Mouse (Mus musculus): Measurements from ENCODE around the gene Hlcs. TPM values are rescaled to one million over a fixed set of nuclear protein-coding genes. Genes with fewer than 3 reads are reported as not detected.

Gene Hlcs
- polyA plus RNA-seq, 1 experiment, result 7.2 TPM

GRCm38 (mm10) chr16:94164236-94164635 lies 149.1 kb downstream of the Hlcs start:
- TF ChIP-seq CTCF (IDR thresholded peaks at IDR 0.05; ENCODE audit: borderline replicate concordance, extremely low read depth, insufficient read depth, insufficient read length) (no peak), POLR2A (IDR thresholded peaks at IDR 0.05; ENCODE audit: borderline replicate concordance, extremely low read depth, insufficient read depth, insufficient read length, poor library complexity, severe bottlenecking) (no peak)

GRCm38 (mm10) chr16:94163051-94163450 lies 150.3 kb downstream of the Hlcs start:
- TF ChIP-seq CTCF (IDR thresholded peaks at IDR 0.05; ENCODE audit: borderline replicate concordance, extremely low read depth, insufficient read depth, insufficient read length), result no peak
- TF ChIP-seq POLR2A (IDR thresholded peaks at IDR 0.05; ENCODE audit: borderline replicate concordance, extremely low read depth, insufficient read depth, insufficient read length, poor library complexity, severe bottlenecking), result no peak
- DNase-seq (ENCODE audit: low read depth), result no peak

More at GRCm38 (mm10) chr16:94164236-94164635, 149.1 kb downstream of the Hlcs start:
- peak; percentile 56 for DNase-seq (ENCODE audit: low read depth)

GRCm38 (mm10) chr16:94162000-94162399 lies 151.4 kb downstream of the Hlcs start:
- TF ChIP-seq CTCF (IDR thresholded peaks at IDR 0.05; ENCODE audit: borderline replicate concordance, extremely low read depth, insufficient read depth, insufficient read length), result no peak
- no peak for TF ChIP-seq POLR2A (IDR thresholded peaks at IDR 0.05; ENCODE audit: borderline replicate concordance, extremely low read depth, insufficient read depth, insufficient read length, poor library complexity, severe bottlenecking)
- DNase-seq (ENCODE audit: low read depth), result no peak

- no peak for DNase-seq (ENCODE audit: low read depth)
- TF ChIP-seq CTCF (IDR thresholded peaks at IDR 0.05; ENCODE audit: borderline replicate concordance, extremely low read depth, insufficient read depth, insufficient read length) (no peak), POLR2A (IDR thresholded peaks at IDR 0.05; ENCODE audit: borderline replicate concordance, extremely low read depth, insufficient read depth, insufficient read length, poor library complexity, severe bottlenecking) (no peak)
Measured at GRCm38 (mm10) chr16:94157819-94158218, 155.6 kb downstream of the Hlcs start.

- TF ChIP-seq POLR2A (IDR thresholded peaks at IDR 0.05; ENCODE audit: borderline replicate concordance, extremely low read depth, insufficient read depth, insufficient read length, poor library complexity, severe bottlenecking) (no peak), CTCF (IDR thresholded peaks at IDR 0.05; ENCODE audit: borderline replicate concordance, extremely low read depth, insufficient read depth, insufficient read length) (no peak)
- DNase-seq (ENCODE audit: low read depth), result peak; percentile 86
Measured at GRCm38 (mm10) chr16:94155041-94155653, 158.2 kb downstream of the Hlcs start.

GRCm38 (mm10) chr16:94150125-94151103 lies 163.0 kb downstream of the Hlcs start:
- TF ChIP-seq CTCF (IDR thresholded peaks at IDR 0.05; ENCODE audit: borderline replicate concordance, extremely low read depth, insufficient read depth, insufficient read length), result no peak
- TF ChIP-seq POLR2A (IDR thresholded peaks at IDR 0.05; ENCODE audit: borderline replicate concordance, extremely low read depth, insufficient read depth, insufficient read length, poor library complexity, severe bottlenecking), result no peak
- no peak for DNase-seq (ENCODE audit: low read depth)

- DNase-seq (ENCODE audit: low read depth), result peak; percentile 53
- no peak for TF ChIP-seq POLR2A (IDR thresholded peaks at IDR 0.05; ENCODE audit: borderline replicate concordance, extremely low read depth, insufficient read depth, insufficient read length, poor library complexity, severe bottlenecking)
- TF ChIP-seq CTCF (IDR thresholded peaks at IDR 0.05; ENCODE audit: borderline replicate concordance, extremely low read depth, insufficient read depth, insufficient read length), result no peak
Measured at GRCm38 (mm10) chr16:94148139-94148538, 165.2 kb downstream of the Hlcs start.

- TF ChIP-seq CTCF (IDR thresholded peaks at IDR 0.05; ENCODE audit: borderline replicate concordance, extremely low read depth, insufficient read depth, insufficient read length), result no peak
- no peak for TF ChIP-seq POLR2A (IDR thresholded peaks at IDR 0.05; ENCODE audit: borderline replicate concordance, extremely low read depth, insufficient read depth, insufficient read length, poor library complexity, severe bottlenecking)
- peak; percentile 86 for DNase-seq (ENCODE audit: low read depth)
Measured at GRCm38 (mm10) chr16:94143325-94143724, 170.0 kb downstream of the Hlcs start.

GRCm38 (mm10) chr16:94140746-94141145 lies 172.6 kb downstream of the Hlcs start:
- DNase-seq (ENCODE audit: low read depth), result no peak
- TF ChIP-seq CTCF (IDR thresholded peaks at IDR 0.05; ENCODE audit: borderline replicate concordance, extremely low read depth, insufficient read depth, insufficient read length) (no peak), POLR2A (IDR thresholded peaks at IDR 0.05; ENCODE audit: borderline replicate concordance, extremely low read depth, insufficient read depth, insufficient read length, poor library complexity, severe bottlenecking) (no peak)

GRCm38 (mm10) chr16:94134218-94134617 lies 179.2 kb downstream of the Hlcs start:
- peak; percentile 67 for DNase-seq (ENCODE audit: low read depth)
- TF ChIP-seq CTCF (IDR thresholded peaks at IDR 0.05; ENCODE audit: borderline replicate concordance, extremely low read depth, insufficient read depth, insufficient read length) (no peak), POLR2A (IDR thresholded peaks at IDR 0.05; ENCODE audit: borderline replicate concordance, extremely low read depth, insufficient read depth, insufficient read length, poor library complexity, severe bottlenecking) (no peak)

- DNase-seq (ENCODE audit: low read depth), result peak; percentile 56
- no peak for TF ChIP-seq POLR2A (IDR thresholded peaks at IDR 0.05; ENCODE audit: borderline replicate concordance, extremely low read depth, insufficient read depth, insufficient read length, poor library complexity, severe bottlenecking)
- TF ChIP-seq CTCF (IDR thresholded peaks at IDR 0.05; ENCODE audit: borderline replicate concordance, extremely low read depth, insufficient read depth, insufficient read length), result no peak
Measured at GRCm38 (mm10) chr16:94128236-94128835, 185.0 kb downstream of the Hlcs start.
